Comparison of ENCODE assay signal across 10 mouse cellular contexts in genomic region chr9:46328572-46329249, GRCm38 (mm10). TPM values are rescaled to one million over a fixed set of nuclear protein-coding genes. Genes with fewer than 3 reads are reported as not detected.
DNase-seq lines count a peak whose midpoint lies in the region; ATAC-seq lines count a peak whose summit lies in the region.
"Had no signal": no experiment of that assay in that cellular context is flagged by ENCODE, and none has a peak within 500 bp of the region (broad histone marks: within the 10 kb centered on the region; RNA-seq: fewer than 3 reads in every experiment).

No protein-coding gene starts in this region.

- ATAC-seq in midbrain, embryonic 13.5 days = peak; percentile 73
- ATAC-seq in inflammation-experienced regulatory T-cells, adult 6 months = no peak

- H3K27me3 ChIP-seq in midbrain, embryonic 13.5 days = no peaks in the 10 kb centered on the region

- intact Hi-C loops in gastrocnemius, postnatal 14 days (cut with DNase I; ENCODE audit: low total_unique reads) = no loop called here
- intact Hi-C loops in heart, postnatal 36 days (cut with DNase I) = no loop called here
- intact Hi-C loops in left cerebral cortex, postnatal 10 days (cut with DNase I) = no loop called here

- H3K9me3 ChIP-seq in midbrain, embryonic 13.5 days = no peaks in the 10 kb centered on the region

- DNase-seq in gastrocnemius, postnatal 14 days = peak; percentile 29
- no peak for DNase-seq in gastrocnemius, adult 18-20 months (ENCODE audit: low spot score)
- DNase-seq in R1 (ENCODE audit: low read depth, low spot score) = peak; percentile 73
- DNase-seq in embryo, embryonic 9.5 days (ENCODE audit: extremely low spot score) = peak; percentile 86
- DNase-seq in heart, postnatal 36 days = peak; percentile 14 to 18
- peak; percentile 44 to 81 for DNase-seq in left cerebral cortex, postnatal 10 days (ENCODE audit: extremely low spot score in 1 of 2, low spot score in 2 of 2)

- no peaks in the 10 kb centered on the region for H3K36me3 ChIP-seq in midbrain, embryonic 13.5 days

- H3K9ac ChIP-seq in midbrain, embryonic 13.5 days (replicated peaks) = peak overlapping the region; percentile 58

- peak overlapping the region; percentile 21 for H3K4me3 ChIP-seq in midbrain, embryonic 13.5 days (replicated peaks)

- H3K4me1 ChIP-seq in midbrain, embryonic 13.5 days (replicated peaks) = peaks cover 18% of the 10 kb centered on the region

- H3K27ac ChIP-seq in midbrain, embryonic 13.5 days = peak overlapping the region; percentile 89

- WGBS in midbrain, embryonic 13.5 days = under 1% methylated on average over 30 of the region's 30 CpGs

- peak overlapping the region; percentile 51 for H3K4me2 ChIP-seq in midbrain, embryonic 13.5 days (replicated peaks)

RNA-seq across cellular contexts. Expression of gene 4931429L15Rik, which starts 8.9 kb away (rescaled TPM):
- not detected for total RNA-seq in gastrocnemius, postnatal 14 days (2021)
- total RNA-seq in gastrocnemius, adult 18-20 months (2021) = not detected
- not detected for total RNA-seq in heart, postnatal 36 days (2021)
- total RNA-seq in left cerebral cortex, postnatal 10 days (2021) = not detected
- polyA plus RNA-seq in midbrain, embryonic 13.5 days (2015; fragmentation: Nextera tagmentation; extraction: Ambion mirVana) = 0.13 TPM in 1 of 2 replicates, not detected in the other
- polyA plus RNA-seq in inflammation-experienced regulatory T-cells, adult 6 months (2017; shearing (Covaris generic)) = not detected
- total RNA-seq: CH12.LX had no signal
- polyA plus RNA-seq: large intestine, adult 2 months had no signal

RNA-seq across cellular contexts. Expression of gene Bud13, which starts 45.9 kb away (rescaled TPM):
- total RNA-seq in gastrocnemius, postnatal 14 days (2021) = 1 to 10 TPM; 6.4 to 6.7 TPM
- 10 to 100 TPM; 10.1 to 12.9 TPM for total RNA-seq in gastrocnemius, adult 18-20 months (2021)
- 1 to 10 TPM; 7.5 to 9.1 TPM for total RNA-seq in heart, postnatal 36 days (2021)
- total RNA-seq in left cerebral cortex, postnatal 10 days (2021) = 10 to 100 TPM in 1 of 2 experiments, 1 to 10 TPM in 1; 9.6 to 10.4 TPM
- 19.8 and 20.7 TPM in 2 replicates for polyA plus RNA-seq in midbrain, embryonic 13.5 days (2015; fragmentation: Nextera tagmentation; extraction: Ambion mirVana)
- 10 to 100 TPM; 12.1 to 19.9 (median 19.7) TPM for polyA plus RNA-seq in inflammation-experienced regulatory T-cells, adult 6 months (2017; shearing (Covaris generic))

RNA-seq across cellular contexts. Expression of gene Zpr1, which starts 55.8 kb away (rescaled TPM):
- total RNA-seq in gastrocnemius, postnatal 14 days (2021) = 10 to 100 TPM; 17.4 to 18.1 TPM
- total RNA-seq in gastrocnemius, adult 18-20 months (2021) = 10 to 100 TPM; 27.9 to 28.5 TPM
- 10 to 100 TPM; 19.5 to 24.6 TPM for total RNA-seq in heart, postnatal 36 days (2021)
- total RNA-seq in left cerebral cortex, postnatal 10 days (2021) = 10 to 100 TPM; 38.9 to 41.3 TPM
- polyA plus RNA-seq in midbrain, embryonic 13.5 days (2015; fragmentation: Nextera tagmentation; extraction: Ambion mirVana) = 54.5 and 61.0 TPM in 2 replicates
- polyA plus RNA-seq in inflammation-experienced regulatory T-cells, adult 6 months (2017; shearing (Covaris generic)) = 10 to 100 TPM; 30.3 to 38.3 (median 37.5) TPM
